Mouse (Mus musculus): ENCODE measurements around the gene Gm28043.

DNA sequence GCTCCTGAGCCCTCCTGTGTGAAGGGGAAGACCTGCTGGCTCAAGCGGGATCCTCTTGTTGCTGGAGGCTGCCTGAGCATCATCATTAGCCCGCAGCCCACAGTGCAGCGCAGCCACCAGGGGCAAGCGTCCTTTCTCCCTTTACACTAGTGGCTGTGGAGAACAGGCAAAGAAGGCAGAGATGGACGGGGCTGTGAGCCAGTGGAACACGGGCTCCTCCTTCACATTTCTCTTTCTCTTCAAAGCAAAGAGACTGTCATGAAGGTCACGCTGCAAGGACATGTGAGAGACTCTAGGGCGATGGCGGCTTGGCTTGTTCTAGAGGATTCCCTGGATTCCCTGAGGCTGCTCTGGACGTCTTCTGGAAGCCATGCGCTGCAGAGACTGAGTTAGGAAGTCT is 26.3 kb downstream of the Gm28043 start:
- no peak for TF ChIP-seq CTCF (IDR thresholded peaks at IDR 0.05; ENCODE audit: borderline replicate concordance, insufficient read depth, low read length)
- no peak for TF ChIP-seq POLR2A (IDR thresholded peaks at IDR 0.05; ENCODE audit: low read depth, low read length)

Measured in embryonic fibroblast, embryonic 13.5 days (primary cell).